Mouse (Mus musculus) lung, embryonic 16.5 days (tissue): Measurements from ENCODE around the gene Prkn. TPM values are rescaled to one million over a fixed set of nuclear protein-coding genes. Genes with fewer than 3 reads are reported as not detected.

Experiments used
- ATAC-seq: fragments of 200-750 bp; cut with Nextera tagmentation; 2 replicates; pipeline ENCODE4 v1.8.0; 2017; ENCODE audit warnings: low read depth, mild to moderate bottlenecking, moderate library complexity
- H3K27ac ChIP-seq: fragments of 300-500 bp; sonication (generic); 2 replicates; pipeline ENCODE4 v1.5.1; 2014; ENCODE audit warnings: mild to moderate bottlenecking, control low read depth, low read length
- H3K27me3 ChIP-seq: fragments of 300-500 bp; sonication (generic); 2 replicates; pipeline ENCODE4 v1.6.1; 2014; ENCODE audit warnings: low read depth, low read length, mixed read lengths; ENCODE audit not compliant: control insufficient read depth, insufficient read depth
- H3K36me3 ChIP-seq: fragments of 300-500 bp; sonication (generic); 2 replicates; pipeline ENCODE4 v1.6.1; 2014; ENCODE audit warnings: low read length; ENCODE audit not compliant: control insufficient read depth, insufficient read depth
- H3K4me1 ChIP-seq: fragments of 300-500 bp; sonication (generic); replicated peaks from 2 replicates; pipeline ENCODE4 v1.6.1; 2014; ENCODE audit warnings: low read length, mixed read lengths; ENCODE audit not compliant: control insufficient read depth, insufficient read depth
- H3K4me2 ChIP-seq: fragments of 300-500 bp; sonication (generic); 2 replicates; pipeline ENCODE4 v1.6.1; 2014; ENCODE audit warnings: low read depth, low read length, control low read depth
- H3K4me3 ChIP-seq: fragments of 300-500 bp; sonication (generic); 2 replicates; pipeline ENCODE4 v1.5.1; 2014; ENCODE audit warnings: mild to moderate bottlenecking, low read length, control low read depth
- H3K9ac ChIP-seq: fragments of 300-500 bp; sonication (generic); 2 replicates; pipeline ENCODE4 v1.6.1; 2014; ENCODE audit warnings: low read length, control low read depth
- H3K9me3 ChIP-seq: fragments of 300-500 bp; sonication (generic); 2 replicates; pipeline ENCODE4 v1.6.1; 2016; ENCODE audit warnings: low read length; ENCODE audit not compliant: control insufficient read depth
- WGBS: fragments of 180-500 bp; shearing (Covaris S2); extraction: QIAGEN DNeasy Blood & Tissue Kit; methylation state at CpG from one replicate; pipeline ENCODE4 v1.1.7; 2014; 5-methylcytosine and 5-hydroxymethylcytosine counted together
- polyA plus RNA-seq: library from polyadenylated mRNA; unstranded; fragments of >200 nt; fragmentation: Nextera tagmentation; extraction: Ambion mirVana; gene quantifications from 2 replicates; pipeline ENCODE4 v1.2.1, GENCODE M21; 2015

The Prkn gene
- polyA plus RNA-seq, 1 experiment from 2014 or later: 1.8 TPM

DNA sequence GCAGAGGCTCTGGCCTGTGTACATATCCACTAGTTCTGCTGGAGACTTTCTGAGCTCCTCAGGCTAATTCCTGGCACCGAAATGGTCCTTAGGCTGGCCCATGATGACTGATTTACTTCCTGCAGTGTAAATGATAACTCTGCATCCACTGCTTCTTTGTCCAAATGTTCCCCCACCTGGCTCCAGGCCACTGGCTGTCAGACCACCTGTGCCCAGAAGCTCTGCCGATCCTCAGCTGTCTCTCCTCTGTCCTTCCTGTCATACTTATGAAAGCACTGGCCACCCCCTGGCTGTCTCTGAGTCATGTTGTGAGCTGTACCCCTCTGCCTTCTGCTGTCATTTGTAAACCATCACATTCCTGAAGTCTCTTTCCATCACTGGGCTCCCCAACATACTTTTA is 592.4 kb downstream of the Prkn start:
- H3K9me3 ChIP-seq: no peaks in the 10 kb centered on the region
- no peak overlapping the region for H3K4me2 ChIP-seq
- H3K9ac ChIP-seq: no peak overlapping the region
- H3K27ac ChIP-seq: no peak overlapping the region
- H3K4me3 ChIP-seq: no peak overlapping the region
- H3K4me1 ChIP-seq: no peaks in the 10 kb centered on the region
- no peak for ATAC-seq
- no peaks in the 10 kb centered on the region for H3K27me3 ChIP-seq
- 91% methylated on average over 2 of the region's 2 CpGs for WGBS
- H3K36me3 ChIP-seq: no peaks in the 10 kb centered on the region

DNA sequence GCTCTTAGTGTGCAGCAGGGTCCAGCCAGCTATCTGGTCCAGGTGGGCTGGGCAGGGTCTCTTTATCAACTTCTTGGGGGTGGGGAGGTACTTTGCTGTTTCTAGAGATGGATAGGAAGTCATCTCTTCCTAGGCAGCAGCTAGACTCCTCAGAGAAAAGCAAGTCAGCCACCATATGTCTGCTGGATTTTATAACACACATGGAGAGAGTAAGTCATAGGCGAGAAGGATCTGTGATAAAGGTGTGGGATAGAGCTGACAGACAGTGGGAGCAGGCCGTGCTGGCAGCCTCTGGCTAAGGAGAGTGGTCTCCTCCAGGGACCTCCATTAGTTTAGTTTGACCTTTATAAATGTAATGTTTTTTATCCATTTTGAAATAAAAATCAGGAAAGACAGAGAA is 622.5 kb downstream of the Prkn start:
- Histone ChIP-seq H3K4me3 (no peak overlapping the region), H3K9ac (no peak overlapping the region), H3K27me3 (no peaks in the 10 kb centered on the region), H3K4me1 (no peaks in the 10 kb centered on the region), H3K27ac (no peak overlapping the region), H3K36me3 (no peaks in the 10 kb centered on the region), H3K4me2 (no peak overlapping the region), H3K9me3 (no peaks in the 10 kb centered on the region)
- WGBS: 61% methylated on average over 2 of the region's 2 CpGs
- no peak for ATAC-seq

DNA sequence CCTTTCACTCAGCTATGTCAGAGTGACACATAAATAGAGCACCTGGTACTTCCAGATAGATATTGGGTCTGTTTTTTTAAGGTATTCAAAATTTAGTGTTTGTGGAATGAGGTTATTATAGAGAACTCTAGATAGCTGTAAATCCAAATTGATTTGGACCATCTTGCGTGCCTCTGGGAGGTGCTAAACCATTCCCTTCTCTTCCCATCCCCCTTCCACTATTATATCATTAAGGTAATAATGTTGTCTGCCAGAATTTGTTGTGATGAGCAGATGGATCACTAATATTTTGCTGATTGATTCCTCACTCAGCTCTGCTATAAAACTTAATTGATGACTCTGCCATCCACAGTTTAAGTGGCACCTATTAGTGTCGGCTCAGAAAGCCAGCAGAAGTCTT is 625.9 kb downstream of the Prkn start:
- ATAC-seq: no peak
- no peaks in the 10 kb centered on the region for H3K27me3 ChIP-seq
- no peaks in the 10 kb centered on the region for H3K9me3 ChIP-seq
- 62% methylated on average over 2 of the region's 2 CpGs for WGBS
- no peak overlapping the region for H3K4me3 ChIP-seq
- H3K36me3 ChIP-seq: no peaks in the 10 kb centered on the region
- H3K4me1 ChIP-seq: no peaks in the 10 kb centered on the region
- no peak overlapping the region for H3K27ac ChIP-seq
- no peak overlapping the region for H3K4me2 ChIP-seq
- no peak overlapping the region for H3K9ac ChIP-seq

DNA sequence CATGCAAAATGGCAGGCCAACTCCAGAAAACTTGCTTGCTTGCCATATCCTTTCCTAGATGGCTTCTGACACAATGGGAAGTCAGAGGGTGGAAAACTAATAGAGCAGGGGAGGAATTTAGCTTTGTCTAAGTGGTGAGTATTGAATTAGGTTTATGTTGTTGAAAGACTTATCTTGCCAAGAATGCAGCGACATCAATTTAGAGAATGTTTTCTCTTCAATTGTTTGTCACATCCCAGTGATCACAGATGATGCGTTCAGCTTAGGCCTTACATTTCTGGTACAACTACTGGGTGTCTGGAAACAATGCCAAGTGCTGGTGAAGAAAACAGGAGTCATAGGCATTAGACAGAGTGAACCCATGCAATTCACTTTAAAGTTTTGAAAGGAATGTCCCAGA is 628.4 kb downstream of the Prkn start:
- no peak overlapping the region for H3K9ac ChIP-seq
- no peak overlapping the region for H3K4me3 ChIP-seq
- H3K4me1 ChIP-seq: no peaks in the 10 kb centered on the region
- no peaks in the 10 kb centered on the region for H3K9me3 ChIP-seq
- H3K27ac ChIP-seq: no peak overlapping the region
- WGBS: 88% methylated on average over 2 of the region's 2 CpGs
- ATAC-seq: no peak
- no peaks in the 10 kb centered on the region for H3K27me3 ChIP-seq
- no peak overlapping the region for H3K4me2 ChIP-seq
- H3K36me3 ChIP-seq: no peaks in the 10 kb centered on the region

DNA sequence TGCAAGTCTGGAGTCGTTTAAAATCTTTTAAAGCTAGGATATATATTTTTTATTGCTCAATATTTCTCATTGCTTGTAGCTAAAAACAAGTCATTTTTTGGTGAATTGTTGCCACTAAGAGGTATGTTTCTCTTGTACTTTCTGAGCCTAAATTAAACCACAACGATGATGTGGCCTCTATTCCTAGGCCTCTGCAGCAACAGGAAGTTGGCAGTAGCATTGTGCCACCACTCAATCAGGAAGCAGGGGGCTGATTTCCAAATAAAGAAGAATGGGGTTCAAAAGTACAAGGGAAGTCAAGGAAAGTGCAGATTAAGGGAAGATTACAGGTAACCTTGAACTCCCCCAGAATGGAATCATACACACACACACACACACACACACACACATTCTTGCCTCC is 642.8 kb downstream of the Prkn start:
- no peaks in the 10 kb centered on the region for H3K27me3 ChIP-seq
- no peak overlapping the region for H3K9ac ChIP-seq
- no peaks in the 10 kb centered on the region for H3K4me1 ChIP-seq
- no peaks in the 10 kb centered on the region for H3K9me3 ChIP-seq
- H3K4me2 ChIP-seq: no peak overlapping the region
- WGBS: 60% methylated on average over 2 of the region's 2 CpGs
- no peak for ATAC-seq
- no peak overlapping the region for H3K4me3 ChIP-seq
- no peaks in the 10 kb centered on the region for H3K36me3 ChIP-seq
- H3K27ac ChIP-seq: no peak overlapping the region

DNA sequence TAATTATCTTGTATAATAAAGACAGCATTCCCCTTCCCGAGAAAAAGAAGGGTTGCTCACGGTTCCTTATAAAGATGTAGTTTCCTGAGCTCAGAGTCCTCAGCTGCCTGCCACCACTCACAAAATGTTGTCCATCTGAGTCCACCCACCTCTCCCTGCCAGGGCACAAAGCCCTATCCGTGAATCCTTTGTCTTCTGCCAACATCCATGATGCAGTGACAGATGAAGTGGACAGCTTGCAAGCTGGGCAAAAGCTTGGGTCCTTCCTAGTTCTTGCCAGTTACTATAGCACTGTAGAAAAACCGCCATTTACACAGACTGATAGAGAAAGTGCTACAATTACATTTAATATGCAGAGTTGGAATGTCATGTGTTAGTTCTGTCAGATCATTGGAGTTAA is 649.9 kb downstream of the Prkn start:
- Histone ChIP-seq H3K9me3 (no peaks in the 10 kb centered on the region), H3K9ac (no peak overlapping the region), H3K27ac (no peak overlapping the region), H3K27me3 (no peaks in the 10 kb centered on the region), H3K4me3 (no peak overlapping the region), H3K4me2 (no peak overlapping the region), H3K36me3 (no peaks in the 10 kb centered on the region), H3K4me1 (no peaks in the 10 kb centered on the region)
- no peak for ATAC-seq
- WGBS: 74% methylated on average over 4 of the region's 4 CpGs

DNA sequence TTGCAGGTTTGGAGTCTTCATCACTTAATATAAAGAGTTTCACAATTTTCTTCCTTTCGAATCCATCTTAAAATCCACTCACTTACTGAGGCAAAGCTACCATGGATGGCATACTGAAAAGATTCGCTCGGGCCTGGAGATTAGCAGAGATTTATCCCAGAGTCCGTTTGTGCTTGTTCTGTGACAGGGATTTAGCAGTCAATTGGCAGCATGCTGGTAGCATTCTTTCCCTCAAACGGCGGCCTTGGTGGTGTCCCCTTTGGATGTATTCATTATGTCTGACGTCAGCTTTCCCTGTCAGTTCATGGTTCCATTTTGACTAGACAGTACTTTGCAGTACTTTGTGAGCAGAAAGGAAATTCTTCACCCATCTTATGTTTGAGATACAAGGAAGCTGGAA is 662.4 kb downstream of the Prkn start:
- 79% methylated on average over 7 of the region's 7 CpGs for WGBS
- ATAC-seq: no peak

DNA sequence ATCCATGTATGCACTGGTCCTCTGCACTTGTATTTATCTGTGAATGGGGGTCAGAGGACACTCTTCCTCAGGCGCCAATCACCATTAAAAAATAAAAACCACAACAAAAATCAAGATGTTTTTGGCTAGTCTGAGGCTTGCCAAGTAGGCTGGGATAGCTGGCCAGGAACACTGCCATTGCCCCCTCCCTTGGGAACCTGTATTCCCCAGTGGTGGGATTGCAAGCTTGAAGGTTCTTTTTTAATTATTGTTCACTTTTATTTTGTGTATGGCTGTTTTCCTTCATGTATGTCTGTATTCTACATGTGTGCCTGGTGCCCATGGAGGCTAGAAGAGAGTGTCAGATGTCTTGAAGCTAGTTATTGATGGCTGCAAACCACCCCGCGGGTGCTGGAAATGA is 664.3 kb downstream of the Prkn start:
- ATAC-seq: no peak

More for the DNA sequence above, 662.4 kb downstream of the Prkn start:
- Histone ChIP-seq H3K27ac (no peak overlapping the region), H3K4me2 (no peak overlapping the region), H3K36me3 (no peaks in the 10 kb centered on the region), H3K9ac (no peak overlapping the region), H3K4me3 (no peak overlapping the region), H3K27me3 (no peaks in the 10 kb centered on the region), H3K4me1 (no peaks in the 10 kb centered on the region), H3K9me3 (no peaks in the 10 kb centered on the region)

DNA sequence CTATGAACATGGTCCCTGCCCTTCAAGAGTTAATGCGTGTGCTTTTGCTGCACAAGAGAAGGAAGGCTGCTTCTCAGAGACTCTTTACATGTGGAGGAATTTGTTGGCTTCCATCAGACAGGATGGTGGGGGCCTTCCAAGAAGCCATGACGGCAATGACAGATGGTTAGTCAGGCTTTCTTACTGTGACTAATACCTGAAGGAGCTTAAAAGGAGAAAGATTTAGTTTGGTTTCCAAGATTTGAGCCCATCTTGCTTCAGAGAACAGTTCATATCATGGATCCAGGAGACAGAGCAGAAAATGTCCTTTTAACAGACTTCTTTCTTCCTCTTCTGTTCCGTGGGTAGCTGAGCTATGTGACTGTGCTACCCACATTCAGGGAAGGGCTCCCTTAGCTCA is 666.9 kb downstream of the Prkn start:
- no peak for ATAC-seq
- Histone ChIP-seq H3K9ac (no peak overlapping the region), H3K4me1 (no peaks in the 10 kb centered on the region), H3K4me2 (no peak overlapping the region), H3K27ac (no peak overlapping the region), H3K36me3 (no peaks in the 10 kb centered on the region), H3K4me3 (no peak overlapping the region), H3K9me3 (no peaks in the 10 kb centered on the region), H3K27me3 (no peaks in the 10 kb centered on the region)
- WGBS: 87% methylated on average over 3 of the region's 3 CpGs

More for the DNA sequence above, 664.3 kb downstream of the Prkn start:
- no peaks in the 10 kb centered on the region for H3K4me1 ChIP-seq
- H3K9ac ChIP-seq: no peak overlapping the region
- no peak overlapping the region for H3K4me2 ChIP-seq
- H3K27ac ChIP-seq: no peak overlapping the region
- H3K36me3 ChIP-seq: no peaks in the 10 kb centered on the region
- no peak overlapping the region for H3K4me3 ChIP-seq
- no peaks in the 10 kb centered on the region for H3K9me3 ChIP-seq
- no peaks in the 10 kb centered on the region for H3K27me3 ChIP-seq
- WGBS: 88% methylated on average over 3 of the region's 3 CpGs

DNA sequence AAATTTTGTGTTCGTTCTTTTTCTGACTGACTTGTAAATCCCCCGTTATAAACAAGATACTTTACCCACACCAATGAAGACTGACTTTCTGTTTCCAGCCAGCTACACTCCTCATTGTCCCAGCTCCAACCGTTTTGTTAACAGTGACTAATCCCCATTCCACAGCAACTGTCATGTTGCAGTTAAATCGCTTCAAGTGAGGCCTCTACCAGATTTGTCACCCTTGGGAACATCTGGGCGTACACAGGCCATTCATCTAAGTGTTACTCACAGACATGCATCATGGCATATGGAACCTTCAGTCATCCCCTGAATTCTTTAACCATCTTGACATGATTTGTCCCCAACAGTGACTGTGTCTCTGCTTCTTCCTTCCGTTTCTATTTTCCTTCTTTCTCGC is 669.9 kb downstream of the Prkn start:
- Histone ChIP-seq H3K9me3 (no peaks in the 10 kb centered on the region), H3K4me3 (no peak overlapping the region), H3K36me3 (no peaks in the 10 kb centered on the region), H3K9ac (no peak overlapping the region), H3K27me3 (no peaks in the 10 kb centered on the region), H3K4me1 (no peaks in the 10 kb centered on the region), H3K4me2 (no peak overlapping the region), H3K27ac (no peak overlapping the region)
- WGBS: 69% methylated on average over 7 of the region's 7 CpGs
- no peak for ATAC-seq
